Mouse (Mus musculus) heart, embryonic 14.5 days (tissue): ENCODE results near the gene Grn. TPM values are rescaled to one million over a fixed set of nuclear protein-coding genes. Genes with fewer than 3 reads are reported as not detected.

ENCODE experiments used
- ATAC-seq: fragments of 200-750 bp; cut with Nextera tagmentation; 2 replicates; pipeline ENCODE4 v1.8.0; 2017; ENCODE audit warnings: low read depth, moderate TSS enrichment; ENCODE audit not compliant: insufficient number of reproducible peaks, insufficient read depth, low FRiP score
- H3K27ac ChIP-seq, 2 experiments: fragments of 200-500 bp in 1 of 2; fragments of 300-500 bp in 1 of 2; sonication (generic) in 1 of 2; replicated peaks in 1 of 2; 2 replicates each; pipeline ENCODE4 v1.5.1; 2012 to 2014; ENCODE audit warnings: low read depth in 2 of 2, low read length in 2 of 2, control low read depth in 1 of 2, mild to moderate bottlenecking in 1 of 2, mixed read lengths in 1 of 2; ENCODE audit not compliant: control insufficient read depth in 1 of 2, insufficient read depth in 1 of 2
- H3K27me3 ChIP-seq: fragments of 300-500 bp; sonication (generic); 2 replicates; pipeline ENCODE4 v1.6.1; 2014; ENCODE audit warnings: mild to moderate bottlenecking, low read length, control low read depth; ENCODE audit not compliant: control insufficient read depth, insufficient read depth
- H3K36me3 ChIP-seq: fragments of 300-500 bp; sonication (generic); 2 replicates; pipeline ENCODE4 v1.6.1; 2014; ENCODE audit warnings: mild to moderate bottlenecking, control low read depth, low read length, mixed read lengths; ENCODE audit not compliant: control insufficient read depth, insufficient read depth
- H3K4me1 ChIP-seq, 2 experiments: fragments of 200-500 bp in 1 of 2; fragments of 300-500 bp in 1 of 2; sonication (generic) in 1 of 2; 2 replicates each; pipeline ENCODE4 v1.6.1; 2012 to 2014; ENCODE audit warnings: low read length in 2 of 2, control low read depth in 1 of 2, mixed read lengths in 1 of 2; ENCODE audit not compliant: control insufficient read depth in 2 of 2, insufficient read depth in 2 of 2
- H3K4me2 ChIP-seq: fragments of 300-500 bp; sonication (generic); 2 replicates; pipeline ENCODE4 v1.6.1; 2014; ENCODE audit warnings: mild to moderate bottlenecking, low read length
- H3K4me3 ChIP-seq, 2 experiments: fragments of 200-500 bp in 1 of 2; fragments of 300-500 bp in 1 of 2; sonication (generic) in 1 of 2; 2 replicates each; pipeline ENCODE4 v1.5.1; 2012 to 2014; ENCODE audit warnings: low read length in 2 of 2, mild to moderate bottlenecking in 2 of 2, control low read depth in 1 of 2, low read depth in 1 of 2, moderate library complexity in 1 of 2; ENCODE audit not compliant: control insufficient read depth in 1 of 2, insufficient read depth in 1 of 2
- H3K9ac ChIP-seq: fragments of 300-500 bp; sonication (generic); 2 replicates; pipeline ENCODE4 v1.6.1; 2014; ENCODE audit warnings: mild to moderate bottlenecking, low read length
- H3K9me3 ChIP-seq: fragments of 300-500 bp; sonication (generic); 2 replicates; pipeline ENCODE4 v1.6.1; 2016; ENCODE audit warnings: low read length, control low read depth; ENCODE audit not compliant: control insufficient read depth
- WGBS: fragments of 180-500 bp; shearing (Covaris S2); extraction: QIAGEN DNeasy Blood & Tissue Kit; methylation state at CpG from one replicate; pipeline ENCODE4 v1.1.7; 2014; 5-methylcytosine and 5-hydroxymethylcytosine counted together
- polyA plus RNA-seq: library from polyadenylated mRNA; unstranded; fragments of >200 nt; fragmentation: Nextera tagmentation; extraction: Ambion mirVana; gene quantifications from 2 replicates; pipeline ENCODE4 v1.2.1, GENCODE M21; 2014

Gene Grn
- polyA plus RNA-seq, 1 experiment from 2014 or later = 182 TPM

DNA sequence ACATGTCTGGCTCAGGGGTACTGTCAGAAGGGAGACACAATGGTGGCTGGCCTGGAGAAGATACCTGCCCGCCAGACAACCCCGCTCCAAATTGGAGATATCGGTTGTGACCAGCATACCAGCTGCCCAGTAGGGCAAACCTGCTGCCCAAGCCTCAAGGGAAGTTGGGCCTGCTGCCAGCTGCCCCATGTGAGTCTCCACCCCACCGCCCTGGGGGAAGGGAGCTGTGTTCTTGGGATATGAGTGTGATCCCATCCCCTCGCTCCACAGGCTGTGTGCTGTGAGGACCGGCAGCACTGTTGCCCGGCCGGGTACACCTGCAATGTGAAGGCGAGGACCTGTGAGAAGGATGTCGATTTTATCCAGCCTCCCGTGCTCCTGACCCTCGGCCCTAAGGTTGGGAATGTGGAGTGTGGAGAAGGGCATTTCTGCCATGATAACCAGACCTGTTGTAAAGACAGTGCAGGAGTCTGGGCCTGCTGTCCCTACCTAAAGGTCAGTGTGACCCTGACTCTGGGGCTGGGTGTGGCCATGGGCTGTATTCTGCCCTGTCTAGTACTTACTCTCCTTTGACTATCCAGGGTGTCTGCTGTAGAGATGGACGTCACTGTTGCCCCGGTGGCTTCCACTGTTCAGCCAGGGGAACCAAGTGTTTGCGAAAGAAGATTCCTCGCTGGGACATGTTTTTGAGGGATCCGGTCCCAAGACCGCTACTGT, 5.8 kb downstream of the Grn start:
- Histone ChIP-seq H3K27me3 (no peaks in the 10 kb centered on the region; the same call in 1 of the 2 replicates), H3K4me1 (peaks cover 11 to 45% of the 10 kb centered on the region in 2 experiments), H3K9ac (no peak overlapping the region), H3K27ac (no peak overlapping the region), H3K4me3 (no peak overlapping the region), H3K9me3 (no peaks in the 10 kb centered on the region), H3K36me3 (peaks cover 65% of the 10 kb centered on the region), H3K4me2 (no peak overlapping the region)
- WGBS = 84% methylated on average over 18 of the region's 18 CpGs
- no peak for ATAC-seq

GRCm38 (mm10) chr11:102436471-102436790, 6.3 kb downstream of the Grn start:
- ATAC-seq = no peak
- Histone ChIP-seq H3K9ac (no peak overlapping the region), H3K4me2 (no peak overlapping the region), H3K27me3 (no peaks in the 10 kb centered on the region; the same call in 1 of the 2 replicates), H3K27ac (no peak overlapping the region), H3K4me3 (no peak overlapping the region), H3K36me3 (peaks cover 70% of the 10 kb centered on the region), H3K9me3 (no peaks in the 10 kb centered on the region), H3K4me1 (peaks cover 10 to 41% of the 10 kb centered on the region in 2 experiments)
- WGBS = 82% methylated on average over 10 of the region's 10 CpGs

- Histone ChIP-seq H3K9me3 (no peaks in the 10 kb centered on the region), H3K4me3 (peak overlapping the region; percentile 52 to 61), H3K27me3 (no peaks in the 10 kb centered on the region; the same call in 1 of the 2 replicates), H3K27ac (peak overlapping the region; percentile 41 to 47; a peak in 2 of 4 replicates), H3K36me3 (peaks cover 80% of the 10 kb centered on the region), H3K4me1 (peaks cover 10 to 38% of the 10 kb centered on the region in 2 experiments), H3K9ac (peak overlapping the region; percentile 74), H3K4me2 (peak overlapping the region; percentile 96)
- WGBS = 17% methylated on average over 86 of the region's 87 CpGs
- peak; percentile 11 for ATAC-seq
Observed at GRCm38 (mm10) chr11:102437120-102438061, 7.3 kb downstream of the Grn start.

DNA sequence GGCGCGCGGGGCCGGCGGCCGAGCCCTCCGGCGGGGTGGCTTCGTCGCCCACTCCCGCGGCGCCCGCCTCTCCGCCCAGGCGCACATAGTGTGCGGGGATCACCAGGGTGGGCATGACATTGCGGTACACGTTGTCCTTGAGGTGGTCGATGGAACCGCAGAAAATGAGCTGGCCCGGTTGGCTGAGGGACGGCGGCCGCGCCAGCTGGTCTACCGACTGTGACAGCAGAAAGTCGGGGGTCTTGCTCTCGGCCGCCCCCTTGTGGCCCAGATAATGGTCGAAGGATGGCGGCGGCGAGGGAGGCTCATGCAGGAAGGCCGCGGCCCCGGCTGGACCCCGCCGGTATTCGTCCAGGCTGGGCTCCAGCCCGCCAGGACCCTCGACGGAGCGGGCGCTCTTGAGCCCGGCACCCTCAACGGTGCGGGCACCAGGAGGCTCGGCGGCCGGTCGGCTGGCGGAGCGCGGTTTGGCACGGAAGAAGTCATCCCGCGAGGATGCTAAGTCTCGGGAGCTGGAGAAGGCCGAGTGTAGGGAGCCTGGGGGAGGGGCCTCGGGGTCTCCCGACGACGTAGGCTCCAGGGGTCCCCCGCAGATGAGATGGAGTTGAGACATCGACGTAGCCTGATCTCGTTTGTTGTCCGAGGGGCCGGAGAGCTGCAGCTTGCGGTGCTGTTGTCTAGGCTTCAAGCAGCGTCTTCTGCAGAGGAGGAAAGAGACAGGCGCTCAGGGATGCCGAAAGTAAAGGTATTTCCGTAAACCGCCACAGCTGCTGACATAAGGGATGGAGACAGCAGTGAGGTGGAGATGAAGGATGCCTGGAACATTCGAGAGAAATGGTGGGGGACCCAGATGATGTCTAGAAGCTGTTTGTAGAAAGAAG, 8.3 kb downstream of the Grn start:
- Histone ChIP-seq H3K9ac (peak overlapping the region; percentile 74), H3K4me3 (peak overlapping the region; percentile 52 to 61), H3K36me3 (peaks cover 86% of the 10 kb centered on the region), H3K27me3 (no peaks in the 10 kb centered on the region; the same call in 1 of the 2 replicates), H3K4me2 (peak overlapping the region; percentile 96), H3K27ac (0 out of 4 replicates have a peak overlapping the region, but pooled peaks of 1 of the 2 experiments have one; percentile 41), H3K9me3 (no peaks in the 10 kb centered on the region), H3K4me1 (peaks cover 10 to 38% of the 10 kb centered on the region in 2 experiments)
- ATAC-seq = no peak
- 15% methylated on average over 77 of the region's 77 CpGs for WGBS

- peaks cover 18 to 44% of the 10 kb centered on the region in 2 experiments for H3K4me1 ChIP-seq
- H3K9me3 ChIP-seq = no peaks in the 10 kb centered on the region
- H3K27me3 ChIP-seq = no peaks in the 10 kb centered on the region; the same call in 1 of the 2 replicates
- no peak overlapping the region; the same call in 1 of the 2 replicates for H3K4me2 ChIP-seq
- H3K36me3 ChIP-seq = peaks cover 79% of the 10 kb centered on the region
- H3K4me3 ChIP-seq = no peak overlapping the region
- no peak for ATAC-seq
- H3K9ac ChIP-seq = no peak overlapping the region
- 78% methylated on average over 14 of the region's 14 CpGs for WGBS
- H3K27ac ChIP-seq = no peak overlapping the region
Observed at GRCm38 (mm10) chr11:102439093-102440082, 9.3 kb downstream of the Grn start.

- no peak overlapping the region for H3K4me3 ChIP-seq
- H3K4me2 ChIP-seq = no peak overlapping the region
- peaks cover 24 to 52% of the 10 kb centered on the region in 2 experiments for H3K4me1 ChIP-seq
- H3K27ac ChIP-seq = no peak overlapping the region
- no peaks in the 10 kb centered on the region; the same call in 1 of the 2 replicates for H3K27me3 ChIP-seq
- ATAC-seq = no peak
- peaks cover 71% of the 10 kb centered on the region for H3K36me3 ChIP-seq
- 85% methylated on average over 8 of the region's 8 CpGs for WGBS
- no peak overlapping the region for H3K9ac ChIP-seq
- no peaks in the 10 kb centered on the region for H3K9me3 ChIP-seq
Observed at GRCm38 (mm10) chr11:102440255-102440654, 10.1 kb downstream of the Grn start.
